Mouse (Mus musculus) midbrain, embryonic 11.5 days (tissue): Measurements from ENCODE around the gene Cpne7. TPM values are rescaled to one million over a fixed set of nuclear protein-coding genes. Genes with fewer than 3 reads are reported as not detected.
A peak's percentile ranks its signal among the peaks of the same experiment; 100 is the strongest.
"Not testable (repeated sequence)": the region's sequence is repeated elsewhere in the genome, so short reads cannot be mapped to it uniquely, and the experiment has no call there.

Experiments
- ATAC-seq: fragments of 200-750 bp; cut with Nextera tagmentation; 2 replicates; pipeline ENCODE4 v1.8.0; 2017; ENCODE audit warnings: moderate TSS enrichment, moderate library complexity; ENCODE audit not compliant: low FRiP score
- DNase-seq: peaks from one replicate; pipeline ENCODE4 v3.0.0; 2015; ENCODE audit warnings: low spot score; ENCODE audit errors: missing footprints
- H3K27ac ChIP-seq: fragments of 300-500 bp; sonication (generic); 2 replicates; pipeline ENCODE4 v1.5.1; 2014; ENCODE audit warnings: low read depth, low read length
- H3K27me3 ChIP-seq: fragments of 300-500 bp; sonication (generic); 2 replicates; pipeline ENCODE4 v1.6.1; 2014; ENCODE audit warnings: mild to moderate bottlenecking, low read length, moderate library complexity, mixed read lengths; ENCODE audit not compliant: control insufficient read depth, insufficient read depth
- H3K36me3 ChIP-seq: fragments of 300-500 bp; sonication (generic); 2 replicates; pipeline ENCODE4 v1.6.1; 2014; ENCODE audit warnings: mild to moderate bottlenecking, low read length, moderate library complexity, mixed read lengths; ENCODE audit not compliant: control insufficient read depth, insufficient read depth
- H3K4me1 ChIP-seq: fragments of 300-500 bp; sonication (generic); 2 replicates; pipeline ENCODE4 v1.6.1; 2014; ENCODE audit warnings: low read length; ENCODE audit not compliant: control insufficient read depth, insufficient read depth
- H3K4me2 ChIP-seq: fragments of 300-500 bp; sonication (generic); 2 replicates; pipeline ENCODE4 v1.6.1; 2014; ENCODE audit warnings: mild to moderate bottlenecking, moderate library complexity
- H3K4me3 ChIP-seq: fragments of 300-500 bp; sonication (generic); 2 replicates; pipeline ENCODE4 v1.5.1; 2014; ENCODE audit warnings: low read depth, low read length
- H3K9ac ChIP-seq: fragments of 300-500 bp; sonication (generic); 2 replicates; pipeline ENCODE4 v1.6.1; 2014; ENCODE audit warnings: low read length
- H3K9me3 ChIP-seq: fragments of 300-500 bp; sonication (generic); 2 replicates; pipeline ENCODE4 v1.6.1; 2016; ENCODE audit warnings: low read length; ENCODE audit not compliant: control insufficient read depth
- WGBS: fragments of 180-500 bp; shearing (Covaris S2); extraction: QIAGEN DNeasy Blood & Tissue Kit; methylation state at CpG from one replicate; pipeline ENCODE4 v1.1.7; 2014; 5-methylcytosine and 5-hydroxymethylcytosine counted together
- polyA plus RNA-seq: library from polyadenylated mRNA; unstranded; fragments of >200 nt; fragmentation: Nextera tagmentation; extraction: Ambion mirVana; gene quantifications from 2 replicates; pipeline ENCODE4 v1.2.1, GENCODE M21; 2014

Cpne7 gene
- polyA plus RNA-seq, 1 experiment from 2014 or later: 0.07 TPM

- H3K9ac ChIP-seq: no peak overlapping the region
- WGBS: 76% methylated on average over 4 of the region's 4 CpGs
- peaks cover 7% of the 10 kb centered on the region for H3K36me3 ChIP-seq
- peaks cover 11% of the 10 kb centered on the region for H3K4me1 ChIP-seq
- H3K4me3 ChIP-seq: no peak overlapping the region
- H3K27ac ChIP-seq: no peak overlapping the region
- no peaks in the 10 kb centered on the region for H3K9me3 ChIP-seq
- H3K4me2 ChIP-seq: peak overlapping the region; percentile 58; the same call in 1 of the 2 replicates
- ATAC-seq: no peak
- no peaks in the 10 kb centered on the region for H3K27me3 ChIP-seq
- no peak for DNase-seq
Measured at GRCm38 (mm10) chr8:123101244-123101643, 15.9 kb upstream of the Cpne7 start.

- Histone ChIP-seq H3K9ac (peak within 1 kb of the TSS; percentile 97), H3K4me2 (peak within 1 kb of the TSS; percentile 92), H3K27me3 (no peaks in the 10 kb centered on the region), H3K4me3 (peak within 1 kb of the TSS; percentile 84), H3K4me1 (peaks cover 11% of the 10 kb centered on the region), H3K27ac (peak within 1 kb of the TSS; percentile 91), H3K36me3 (peaks cover 7% of the 10 kb centered on the region), H3K9me3 (no peaks in the 10 kb centered on the region)
- ATAC-seq (peak; percentile 95), DNase-seq (peak; percentile 100)
- 1% methylated on average over 56 of the region's 56 CpGs for WGBS
Measured at GRCm38 (mm10) chr8:123101735-123102685, 15.2 kb upstream of the Cpne7 start, which contains the start of gene Rpl13. TSS of gene Rpl13 (plus strand) at chr8:123102350.

GRCm38 (mm10) chr8:123102855-123103254 lies 14.3 kb upstream of the Cpne7 start:
- ATAC-seq: peak; percentile 17; the same call in 1 of the 2 replicates
- peak; percentile 92 for DNase-seq
- H3K4me1 ChIP-seq: peaks cover 11% of the 10 kb centered on the region
- not testable (repeated sequence) for H3K36me3 ChIP-seq, H3K27me3 ChIP-seq, H3K9me3 ChIP-seq
- peak overlapping the region; percentile 84 for H3K4me3 ChIP-seq
- under 1% methylated on average over 20 of the region's 26 CpGs for WGBS
- H3K27ac ChIP-seq: peak overlapping the region; percentile 91
- H3K4me2 ChIP-seq: peak overlapping the region; percentile 92
- peak overlapping the region; percentile 97 for H3K9ac ChIP-seq

- WGBS: 21% methylated on average over 14 of the region's 15 CpGs
- peaks cover 11% of the 10 kb centered on the region for H3K4me1 ChIP-seq
- H3K27me3 ChIP-seq: no peaks in the 10 kb centered on the region
- H3K4me2 ChIP-seq: peak overlapping the region; percentile 92
- no peak overlapping the region for H3K27ac ChIP-seq
- DNase-seq: peak; percentile 87
- H3K4me3 ChIP-seq: peak overlapping the region; percentile 84
- no peak for ATAC-seq
- H3K36me3 ChIP-seq: peaks cover 7% of the 10 kb centered on the region; the same call in 1 of the 2 replicates
- peak overlapping the region; percentile 97 for H3K9ac ChIP-seq
- no peaks in the 10 kb centered on the region for H3K9me3 ChIP-seq
Measured at GRCm38 (mm10) chr8:123103285-123103684, 13.9 kb upstream of the Cpne7 start.

- peak overlapping the region; percentile 92 for H3K4me2 ChIP-seq
- no peak overlapping the region for H3K27ac ChIP-seq
- WGBS: 87% methylated on average over 6 of the region's 6 CpGs
- H3K9ac ChIP-seq: peak overlapping the region; percentile 97
- ATAC-seq (no peak), DNase-seq (peak; percentile 76)
- no peak overlapping the region for H3K4me3 ChIP-seq
- no peaks in the 10 kb centered on the region for H3K27me3 ChIP-seq
- peaks cover 7% of the 10 kb centered on the region; the same call in 1 of the 2 replicates for H3K36me3 ChIP-seq
- peaks cover 11% of the 10 kb centered on the region for H3K4me1 ChIP-seq
- H3K9me3 ChIP-seq: no peaks in the 10 kb centered on the region
Measured at GRCm38 (mm10) chr8:123104046-123104767, 13.0 kb upstream of the Cpne7 start.

GRCm38 (mm10) chr8:123105553-123106326 lies 11.4 kb upstream of the Cpne7 start:
- Histone ChIP-seq H3K9ac (no peak overlapping the region), H3K27ac (no peak overlapping the region), H3K4me1 (peaks cover 11% of the 10 kb centered on the region), H3K27me3 (no peaks in the 10 kb centered on the region), H3K4me3 (no peak overlapping the region), H3K36me3 (peaks cover 7% of the 10 kb centered on the region; the same call in 1 of the 2 replicates), H3K9me3 (no peaks in the 10 kb centered on the region), H3K4me2 (no peak overlapping the region)
- WGBS: 65% methylated on average over 5 of the region's 5 CpGs
- DNase-seq (peak; percentile 90), ATAC-seq (no peak)

- H3K27ac ChIP-seq: no peak overlapping the region
- 50% methylated on average over 2 of the region's 2 CpGs for WGBS
- peaks cover 7% of the 10 kb centered on the region; the same call in 1 of the 2 replicates for H3K36me3 ChIP-seq
- peak; percentile 85 for DNase-seq
- H3K27me3 ChIP-seq: no peaks in the 10 kb centered on the region
- H3K4me2 ChIP-seq: no peak overlapping the region
- H3K4me1 ChIP-seq: peaks cover 11% of the 10 kb centered on the region
- no peaks in the 10 kb centered on the region for H3K9me3 ChIP-seq
- ATAC-seq: no peak
- no peak overlapping the region for H3K4me3 ChIP-seq
- no peak overlapping the region for H3K9ac ChIP-seq
Measured at GRCm38 (mm10) chr8:123106531-123106930, 10.6 kb upstream of the Cpne7 start.

GRCm38 (mm10) chr8:123108010-123108409 lies 9.2 kb upstream of the Cpne7 start:
- no peak overlapping the region for H3K4me3 ChIP-seq
- WGBS: 71% methylated on average over 1 of the region's 1 CpGs

More at GRCm38 (mm10) chr8:123108010-123108409, 9.2 kb upstream of the Cpne7 start:
- Histone ChIP-seq H3K27me3 (no peaks in the 10 kb centered on the region), H3K9ac (no peak overlapping the region), H3K27ac (no peak overlapping the region), H3K9me3 (no peaks in the 10 kb centered on the region), H3K4me2 (no peak overlapping the region), H3K4me1 (peaks cover 9% of the 10 kb centered on the region), H3K36me3 (peaks cover 7% of the 10 kb centered on the region; the same call in 1 of the 2 replicates)
- DNase-seq (peak; percentile 74), ATAC-seq (no peak)
